Mouse (Mus musculus) MEL (cell line): Measurements from ENCODE around the gene Tmem151a. TPM values are rescaled to one million over a fixed set of nuclear protein-coding genes. Genes with fewer than 3 reads are reported as not detected.

Experiments
- DNase-seq: peaks from one replicate; pipeline ENCODE4 v3.0.0; 2011; ENCODE audit warnings: low read depth, low spot score
- H3K27ac ChIP-seq: 2 replicates; pipeline ENCODE4 v1.5.1; 2012; ENCODE audit warnings: low read depth, mild to moderate bottlenecking, control low read depth, low read length, moderate library complexity; ENCODE audit not compliant: control insufficient read depth
- H3K27me3 ChIP-seq, 2 experiments: fragments of 150-350 bp in 1 of 2; sonication (generic) in 1 of 2; 2 replicates each; pipeline ENCODE4 v1.6.1; 2012; ENCODE audit warnings: low read length in 2 of 2, mild to moderate bottlenecking in 2 of 2, improper control_type of control experiment in 1 of 2, moderate library complexity in 1 of 2; ENCODE audit not compliant: insufficient read depth in 2 of 2, control insufficient read depth in 1 of 2
- H3K36me3 ChIP-seq, 2 experiments: 2 replicates each; pipeline ENCODE4 v1.6.1; 2012 to 2014; ENCODE audit warnings: low read length in 2 of 2, improper control_type of control experiment in 1 of 2, inconsistent platforms in 1 of 2, mild to moderate bottlenecking in 1 of 2; ENCODE audit not compliant: insufficient read depth in 2 of 2, control insufficient read depth in 1 of 2
- H3K4me1 ChIP-seq, 2 experiments: fragments of 150-350 bp in 1 of 2; sonication (generic) in 1 of 2; 2 replicates each; pipeline ENCODE4 v1.6.1; 2012; ENCODE audit warnings: low read length in 2 of 2, improper control_type of control experiment in 1 of 2, mild to moderate bottlenecking in 1 of 2; ENCODE audit not compliant: insufficient read depth in 2 of 2, control insufficient read depth in 1 of 2
- H3K4me3 ChIP-seq, 2 experiments: fragments of 150-350 bp in 1 of 2; sonication (generic) in 1 of 2; 2 replicates each; pipeline ENCODE4 v1.5.1; 2012; ENCODE audit warnings: low read depth in 2 of 2, low read length in 2 of 2, mild to moderate bottlenecking in 2 of 2, moderate library complexity in 2 of 2, control low read depth in 1 of 2, improper control_type of control experiment in 1 of 2; ENCODE audit not compliant: control insufficient read depth in 1 of 2, insufficient read depth in 1 of 2
- H3K79me2 ChIP-seq: 2 replicates; pipeline ENCODE4 v1.6.1; 2012; ENCODE audit warnings: mild to moderate bottlenecking, low read length, moderate library complexity; ENCODE audit not compliant: control insufficient read depth, poor library complexity, insufficient read depth
- H3K9ac ChIP-seq: 2 replicates; pipeline ENCODE4 v1.6.1; 2012; ENCODE audit warnings: low read depth, mild to moderate bottlenecking, control low read depth, low read length, moderate library complexity; ENCODE audit not compliant: control insufficient read depth, poor library complexity, severe bottlenecking
- H3K9me3 ChIP-seq: fragments of 150-350 bp; sonication (generic); replicated peaks from 2 replicates; pipeline ENCODE4 v1.6.1; 2012; ENCODE audit warnings: mild to moderate bottlenecking, low read length, improper control_type of control experiment, moderate library complexity; ENCODE audit not compliant: insufficient read depth
- CHD2 ChIP-seq: IDR thresholded peaks from 2 replicates; pipeline ENCODE4 v1.6.1; 2011; ENCODE audit warnings: low read length, improper control_type of control experiment
- CTCF ChIP-seq, 3 experiments: IDR thresholded peaks in 2 of 3; conservative IDR thresholded peaks in 1 of 3; 2 replicates each; pipeline ENCODE4 v1.5.1; 2011 to 2012; ENCODE audit warnings: low read length in 3 of 3, low read depth in 2 of 3, mild to moderate bottlenecking in 2 of 3, improper control_type of control experiment in 1 of 3, inconsistent platforms in 1 of 3, mixed read lengths in 1 of 3, moderate library complexity in 1 of 3; ENCODE audit not compliant: control insufficient read depth in 1 of 3, insufficient read depth in 1 of 3, poor library complexity in 1 of 3, severe bottlenecking in 1 of 3
- ELF1 ChIP-seq: IDR thresholded peaks from 2 replicates; pipeline ENCODE4 v1.6.1; 2014; ENCODE audit warnings: low read depth, mild to moderate bottlenecking, inconsistent platforms, low read length, improper control_type of control experiment, moderate library complexity
- EP300 ChIP-seq, 2 experiments: IDR thresholded peaks; 2 replicates each; pipeline ENCODE4 v1.6.1; 2011; ENCODE audit warnings: improper control_type of control experiment in 2 of 2, low read length in 2 of 2, low read depth in 1 of 2, mild to moderate bottlenecking in 1 of 2
- GABPA ChIP-seq: IDR thresholded peaks from 2 replicates; pipeline ENCODE4 v1.6.1; 2012; ENCODE audit warnings: low read depth, mild to moderate bottlenecking, inconsistent platforms, low read length, improper control_type of control experiment, moderate library complexity
- MAFK ChIP-seq: IDR thresholded peaks from 2 replicates; pipeline ENCODE4 v1.6.1; 2011; ENCODE audit warnings: low read depth, mild to moderate bottlenecking, low read length, improper control_type of control experiment, borderline replicate concordance
- MAX ChIP-seq: IDR thresholded peaks from 2 replicates; pipeline ENCODE4 v1.6.1; 2011; ENCODE audit warnings: low read length, improper control_type of control experiment
- MAZ ChIP-seq: IDR thresholded peaks from 2 replicates; pipeline ENCODE4 v1.6.1; 2012; ENCODE audit warnings: low read depth, mild to moderate bottlenecking, inconsistent platforms, low read length, improper control_type of control experiment
- MEF2A ChIP-seq: IDR thresholded peaks from 2 replicates; pipeline ENCODE4 v1.6.1; 2014; ENCODE audit warnings: low read depth, mild to moderate bottlenecking, inconsistent platforms, low read length, improper control_type of control experiment; ENCODE audit not compliant: poor library complexity, insufficient replicate concordance, severe bottlenecking; ENCODE audit errors: extremely low read depth
- NELFE ChIP-seq: IDR thresholded peaks from 2 replicates; pipeline ENCODE4 v1.6.1; 2011; ENCODE audit warnings: low read depth, low read length, improper control_type of control experiment
- NRF1 ChIP-seq: IDR thresholded peaks from 2 replicates; pipeline ENCODE4 v1.6.1; 2014; ENCODE audit warnings: low read depth, mild to moderate bottlenecking, inconsistent platforms, low read length, improper control_type of control experiment, moderate library complexity; ENCODE audit not compliant: poor library complexity, insufficient read depth, severe bottlenecking
- POLR2AphosphoS2 ChIP-seq: IDR thresholded peaks from 2 replicates; pipeline ENCODE4 v1.6.1; 2011; ENCODE audit warnings: low read length, improper control_type of control experiment
- POLR2AphosphoS5 ChIP-seq: IDR thresholded peaks from 2 replicates; pipeline ENCODE4 v1.6.1; 2012; ENCODE audit warnings: low read depth, borderline replicate concordance, mild to moderate bottlenecking, inconsistent platforms, low read length, moderate library complexity, mixed read lengths
- RAD21 ChIP-seq: IDR thresholded peaks from 2 replicates; pipeline ENCODE4 v1.6.1; 2011; ENCODE audit warnings: mild to moderate bottlenecking, low read depth, low read length, improper control_type of control experiment
- SMC3 ChIP-seq: IDR thresholded peaks from 2 replicates; pipeline ENCODE4 v1.6.1; 2011; ENCODE audit warnings: low read depth, low read length, improper control_type of control experiment
- TAL1 ChIP-seq: IDR thresholded peaks from 2 replicates; pipeline ENCODE4 v1.6.1; 2012; ENCODE audit warnings: mild to moderate bottlenecking, inconsistent platforms, low read length, moderate library complexity, mixed read lengths
- TBP ChIP-seq: IDR thresholded peaks from 2 replicates; pipeline ENCODE4 v1.8.0; 2011; ENCODE audit warnings: low read depth, low read length, improper control_type of control experiment
- TCF12 ChIP-seq: IDR thresholded peaks from 2 replicates; pipeline ENCODE4 v1.6.1; 2014; ENCODE audit warnings: low read depth, mild to moderate bottlenecking, inconsistent platforms, low read length, improper control_type of control experiment, moderate library complexity
- UBTF ChIP-seq: IDR thresholded peaks from 2 replicates; pipeline ENCODE4 v1.6.1; 2012; ENCODE audit warnings: low read depth, mild to moderate bottlenecking, inconsistent platforms, low read length, improper control_type of control experiment, moderate library complexity, borderline replicate concordance; ENCODE audit not compliant: insufficient read depth
- ZC3H11A ChIP-seq: IDR thresholded peaks from 2 replicates; pipeline ENCODE4 v1.6.1; 2012; ENCODE audit warnings: low read depth, mild to moderate bottlenecking, inconsistent platforms, low read length, improper control_type of control experiment
- ZKSCAN1 ChIP-seq: IDR thresholded peaks from 2 replicates; pipeline ENCODE4 v1.6.1; 2012; ENCODE audit warnings: low read depth, mild to moderate bottlenecking, inconsistent platforms, low read length, improper control_type of control experiment, moderate library complexity
- polyA plus RNA-seq, 2 experiments: library from polyadenylated mRNA; stranded (reverse) in 1 of 2; unstranded in 1 of 2; fragments of >175 nt in 1 of 2; fragments of >200 nt in 1 of 2; gene quantifications; 2 replicates each; pipeline versions ENCODE4 v1.2.1 to v1.2.4; 2012; ENCODE audit warnings: low replicate concordance in 2 of 2, low read depth in 1 of 2; ENCODE audit not compliant: insufficient read length in 2 of 2, insufficient read depth in 1 of 2, missing spikeins in 1 of 2
- total RNA-seq: library from RNA; depleted of rRNA; stranded (reverse); fragments of 300-350 nt; gene quantifications from 2 replicates; pipeline ENCODE4 v1.2.3, GENCODE M21; 2012

Tmem151a gene
- total and polyA plus RNA-seq, 3 experiments = 0.63 TPM; not detected in 2

- Histone ChIP-seq H3K4me3 (no peak overlapping the region), H3K79me2 (no peaks in the 10 kb centered on the region), H3K36me3 (peaks cover 0 to 24% of the 10 kb centered on the region in 2 experiments; a peak in 2 of 4 replicates), H3K9me3 (no peaks in the 10 kb centered on the region), H3K4me1 (peaks cover 7 to 48% of the 10 kb centered on the region in 2 experiments; a peak in 3 of 4 replicates), H3K27me3 (no peaks in the 10 kb centered on the region), H3K9ac (no peak overlapping the region), H3K27ac (no peak overlapping the region)
- no peak for DNase-seq
- TF ChIP-seq CTCF (IDR thresholded peaks at IDR 0.05 in 2 of 3, conservative IDR thresholded peaks at IDR 0.05 in 1 of 3; ENCODE audit: control insufficient read depth in 1 of 3, insufficient read depth in 1 of 3, low read depth in 2 of 3, low read length in 3 of 3, poor library complexity in 1 of 3, severe bottlenecking in 1 of 3) = no peak
- TF ChIP-seq GABPA = no peak
- TF ChIP-seq MEF2A = no peak
- no peak for TF ChIP-seq EP300 (IDR thresholded peaks at IDR 0.05; ENCODE audit: low read depth in 1 of 2, low read length in 2 of 2)
- no peak for TF ChIP-seq TCF12
- no peak for TF ChIP-seq CHD2
- no peak for TF ChIP-seq MAFK
- TF ChIP-seq ZKSCAN1 = no peak
- no peak for TF ChIP-seq UBTF
Measured at GRCm38 (mm10) chr19:5057876-5058775, 27.2 kb downstream of the Tmem151a start.

GRCm38 (mm10) chr19:5056251-5056650 is 29.1 kb downstream of the Tmem151a start:
- Histone ChIP-seq H3K27me3 (no peaks in the 10 kb centered on the region), H3K4me3 (no peak overlapping the region), H3K36me3 (peaks cover 0 to 21% of the 10 kb centered on the region in 2 experiments; a peak in 2 of 4 replicates), H3K27ac (no peak overlapping the region), H3K4me1 (peaks cover 7 to 41% of the 10 kb centered on the region in 2 experiments; a peak in 3 of 4 replicates), H3K79me2 (no peaks in the 10 kb centered on the region), H3K9me3 (no peaks in the 10 kb centered on the region), H3K9ac (no peak overlapping the region)
- TF ChIP-seq POLR2AphosphoS2 = no peak
- TF ChIP-seq MAFK = no peak
- peak; percentile 81 for TF ChIP-seq SMC3
- TF ChIP-seq TBP = no peak
- peak; percentile 72 to 84 (median 79) for TF ChIP-seq CTCF (IDR thresholded peaks at IDR 0.05 in 2 of 3, conservative IDR thresholded peaks at IDR 0.05 in 1 of 3; ENCODE audit: control insufficient read depth in 1 of 3, insufficient read depth in 1 of 3, low read depth in 2 of 3, low read length in 3 of 3, poor library complexity in 1 of 3, severe bottlenecking in 1 of 3)
- peak; percentile 70 for TF ChIP-seq RAD21
- TF ChIP-seq ZC3H11A = peak; percentile 69
- no peak for TF ChIP-seq TAL1
- TF ChIP-seq NELFE = no peak
- TF ChIP-seq NRF1 = no peak
- no peak; the same call in 1 of the 2 replicates for TF ChIP-seq MAZ
- TF ChIP-seq MAX = no peak
- no peak for TF ChIP-seq POLR2AphosphoS5
- no peak for TF ChIP-seq ELF1
- DNase-seq = peak; percentile 62
